Mouse (Mus musculus) heart, postnatal 0 days (tissue): Measurements from ENCODE around the gene Cd59b.
"Not testable (repeated sequence)": the region's sequence is repeated elsewhere in the genome, so short reads cannot be mapped to it uniquely, and the experiment has no call there.

Source experiments
- CTCF ChIP-seq: IDR thresholded peaks from 2 replicates; pipeline ENCODE4 v1.5.1; 2016; ENCODE audit warnings: antibody characterized with exemption, control low read depth, low read depth
- EP300 ChIP-seq: IDR thresholded peaks from 2 replicates; pipeline ENCODE4 v1.6.1; 2016; ENCODE audit warnings: antibody characterized with exemption, low read depth

GRCm38 (mm10) chr2:104081436-104082050 lies 11.9 kb downstream of the Cd59b start:
- TF ChIP-seq CTCF, EP300: not testable (repeated sequence)
